Mouse (Mus musculus) spleen, adult 2 months (tissue): Measurements from ENCODE around the gene A530016L24Rik.

Experiments
- CTCF ChIP-seq: fragments of 200-500 bp; IDR thresholded peaks from 2 replicates; pipeline ENCODE4 v1.5.1; 2011; ENCODE audit warnings: mild to moderate bottlenecking, inconsistent platforms; ENCODE audit not compliant: insufficient read depth, insufficient read length, insufficient replicate concordance; ENCODE audit errors: extremely low read depth
- POLR2A ChIP-seq: fragments of 200-500 bp; IDR thresholded peaks from 2 replicates; pipeline ENCODE4 v1.6.1; 2011; ENCODE audit warnings: low read depth, low read length, inconsistent platforms

DNA sequence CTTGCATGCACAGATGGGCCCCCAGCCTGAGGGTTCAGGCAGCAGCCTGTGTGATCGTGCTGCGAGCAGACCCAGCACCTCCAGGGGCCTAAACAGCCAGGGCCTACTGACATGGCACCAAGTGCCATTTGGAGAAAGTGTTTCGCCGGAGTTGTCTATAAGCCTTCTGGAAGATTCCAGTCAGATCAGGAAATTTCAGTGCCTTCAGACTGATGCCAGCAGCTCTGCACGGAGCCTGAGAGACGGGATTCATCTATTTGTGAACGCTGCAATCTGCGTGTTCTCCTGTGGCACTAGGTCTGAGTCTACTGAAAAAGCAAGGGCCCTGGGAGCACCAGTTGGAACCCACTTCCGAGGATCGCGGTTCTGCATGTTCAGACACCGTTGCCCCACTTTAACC is 51.1 kb downstream of the A530016L24Rik start:
- no peak for TF ChIP-seq POLR2A
- no peak for TF ChIP-seq CTCF
